Mouse (Mus musculus) spleen, adult 2 months (tissue): ENCODE data around the gene Igf2bp1.

ENCODE experiments used
- CTCF ChIP-seq: fragments of 200-500 bp; IDR thresholded peaks from 2 replicates; pipeline ENCODE4 v1.5.1; 2011; ENCODE audit warnings: mild to moderate bottlenecking, inconsistent platforms; ENCODE audit not compliant: insufficient read depth, insufficient read length, insufficient replicate concordance; ENCODE audit errors: extremely low read depth
- POLR2A ChIP-seq: fragments of 200-500 bp; IDR thresholded peaks from 2 replicates; pipeline ENCODE4 v1.6.1; 2011; ENCODE audit warnings: low read depth, low read length, inconsistent platforms

DNA sequence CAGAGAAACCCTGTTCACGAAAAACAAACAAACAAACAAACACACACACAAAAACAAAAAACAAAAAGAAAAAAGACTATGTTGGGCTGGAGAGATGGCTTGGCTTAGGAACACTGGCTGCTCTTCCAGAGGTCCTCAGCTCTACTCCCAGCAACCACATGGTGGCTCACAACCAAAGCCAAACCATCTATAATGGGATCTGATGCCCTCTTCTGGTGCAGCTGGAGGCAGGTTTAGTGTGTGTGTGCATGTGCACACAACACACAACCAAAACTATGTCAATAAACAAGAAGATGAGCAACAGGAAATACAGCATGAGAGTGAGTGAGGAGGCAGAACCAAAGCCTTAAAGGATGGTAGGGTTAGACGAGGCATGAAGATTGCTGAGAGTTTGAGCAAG lies 26.0 kb upstream of the Igf2bp1 start:
- TF ChIP-seq CTCF (no peak), POLR2A (no peak)
